Mouse (Mus musculus): Measurements from ENCODE around the gene Cd83. TPM values are rescaled to one million over a fixed set of nuclear protein-coding genes. Genes with fewer than 3 reads are reported as not detected.

Cd83 gene
- polyA plus RNA-seq, 1 experiment from 2014 or later = 14.3 TPM

- peak; percentile 58; the same call in 1 of the 2 replicates for ATAC-seq (ENCODE audit: insufficient read depth)
- peak overlapping the region; percentile 52; the same call in 1 of the 2 replicates for H3K27ac ChIP-seq (ENCODE audit: low read depth)
- H3K27me3 ChIP-seq (ENCODE audit: insufficient read depth, low read length) = no peaks in the 10 kb centered on the region
- H3K9ac ChIP-seq = no peak overlapping the region
- no peaks in the 10 kb centered on the region for H3K36me3 ChIP-seq (ENCODE audit: insufficient read depth)
- H3K4me3 ChIP-seq (ENCODE audit: low read depth, low read length) = no peak overlapping the region
- 48% methylated on average over 8 of the region's 8 CpGs for WGBS
- TF ChIP-seq CTCF (IDR thresholded peaks at IDR 0.05; ENCODE audit: low read depth) = no peak
- H3K4me1 ChIP-seq (ENCODE audit: insufficient read depth) = no peaks in the 10 kb centered on the region
- no peaks in the 10 kb centered on the region for H3K9me3 ChIP-seq (ENCODE audit: low read depth, low read length)
- H3K4me2 ChIP-seq = no peak overlapping the region
- peak; percentile 86 for DNase-seq
Measured at GRCm38 (mm10) chr13:43763995-43764579, 20.5 kb upstream of the Cd83 start.

GRCm38 (mm10) chr13:43765293-43765814, 19.2 kb upstream of the Cd83 start:
- ATAC-seq (ENCODE audit: insufficient read depth) (no peak), DNase-seq (no peak)
- no peaks in the 10 kb centered on the region for H3K4me1 ChIP-seq (ENCODE audit: insufficient read depth)
- no peaks in the 10 kb centered on the region for H3K36me3 ChIP-seq (ENCODE audit: insufficient read depth)
- H3K27ac ChIP-seq (ENCODE audit: low read depth) = no peak overlapping the region
- no peaks in the 10 kb centered on the region for H3K27me3 ChIP-seq (ENCODE audit: insufficient read depth, low read length)
- H3K4me2 ChIP-seq = no peak overlapping the region
- TF ChIP-seq CTCF (IDR thresholded peaks at IDR 0.05; ENCODE audit: low read depth) = no peak
- no peak overlapping the region for H3K4me3 ChIP-seq (ENCODE audit: low read depth, low read length)
- H3K9ac ChIP-seq = no peak overlapping the region
- H3K9me3 ChIP-seq (ENCODE audit: low read depth, low read length) = no peaks in the 10 kb centered on the region
- WGBS = 73% methylated on average over 11 of the region's 11 CpGs

GRCm38 (mm10) chr13:43766786-43767680, 17.5 kb upstream of the Cd83 start:
- DNase-seq = no peak
- TF ChIP-seq CTCF (IDR thresholded peaks at IDR 0.05; ENCODE audit: low read depth) = no peak
- no peak overlapping the region for H3K4me2 ChIP-seq
- ATAC-seq (ENCODE audit: insufficient read depth) = no peak
- no peak overlapping the region for H3K9ac ChIP-seq
- H3K27me3 ChIP-seq (ENCODE audit: insufficient read depth, low read length) = no peaks in the 10 kb centered on the region
- no peak overlapping the region for H3K27ac ChIP-seq (ENCODE audit: low read depth)
- no peaks in the 10 kb centered on the region for H3K9me3 ChIP-seq (ENCODE audit: low read depth, low read length)
- no peaks in the 10 kb centered on the region for H3K36me3 ChIP-seq (ENCODE audit: insufficient read depth)
- H3K4me3 ChIP-seq (ENCODE audit: low read depth, low read length) = no peak overlapping the region
- 82% methylated on average over 7 of the region's 7 CpGs for WGBS
- 0 out of 2 replicates have a peak, but pooled peaks cover 4% of the 10 kb centered on the region for H3K4me1 ChIP-seq (ENCODE audit: insufficient read depth)

- WGBS = 89% methylated on average over 6 of the region's 6 CpGs
- no peak overlapping the region for H3K4me3 ChIP-seq (ENCODE audit: low read depth, low read length)
- H3K27me3 ChIP-seq (ENCODE audit: insufficient read depth, low read length) = no peaks in the 10 kb centered on the region
- no peak for ATAC-seq (ENCODE audit: insufficient read depth)
- DNase-seq = no peak
- 0 out of 2 replicates have a peak, but pooled peaks cover 7% of the 10 kb centered on the region for H3K4me1 ChIP-seq (ENCODE audit: insufficient read depth)
- H3K27ac ChIP-seq (ENCODE audit: low read depth) = no peak overlapping the region
- no peaks in the 10 kb centered on the region for H3K9me3 ChIP-seq (ENCODE audit: low read depth, low read length)
- H3K9ac ChIP-seq = no peak overlapping the region
- no peak for TF ChIP-seq CTCF (IDR thresholded peaks at IDR 0.05; ENCODE audit: low read depth)
- no peak overlapping the region for H3K4me2 ChIP-seq
- H3K36me3 ChIP-seq (ENCODE audit: insufficient read depth) = no peaks in the 10 kb centered on the region
Measured at GRCm38 (mm10) chr13:43773020-43773419, 11.6 kb upstream of the Cd83 start.

GRCm38 (mm10) chr13:43773965-43774566, 10.5 kb upstream of the Cd83 start:
- H3K4me1 ChIP-seq (ENCODE audit: insufficient read depth) = peaks cover 14% of the 10 kb centered on the region; the same call in 1 of the 2 replicates
- no peaks in the 10 kb centered on the region for H3K27me3 ChIP-seq (ENCODE audit: insufficient read depth, low read length)
- no peaks in the 10 kb centered on the region for H3K9me3 ChIP-seq (ENCODE audit: low read depth, low read length)
- 42% methylated on average over 15 of the region's 15 CpGs for WGBS
- H3K36me3 ChIP-seq (ENCODE audit: insufficient read depth) = no peaks in the 10 kb centered on the region
- peak; percentile 93 for DNase-seq
- ATAC-seq (ENCODE audit: insufficient read depth) = peak; percentile 59; the same call in 1 of the 2 replicates
- no peak overlapping the region for H3K27ac ChIP-seq (ENCODE audit: low read depth)
- no peak overlapping the region for H3K9ac ChIP-seq
- no peak overlapping the region for H3K4me3 ChIP-seq (ENCODE audit: low read depth, low read length)
- peak overlapping the region; percentile 13; the same call in 1 of the 2 replicates for H3K4me2 ChIP-seq
- no peak for TF ChIP-seq CTCF (IDR thresholded peaks at IDR 0.05; ENCODE audit: low read depth)

GRCm38 (mm10) chr13:43774605-43775426, 9.8 kb upstream of the Cd83 start:
- H3K4me1 ChIP-seq (ENCODE audit: insufficient read depth) = peaks cover 14% of the 10 kb centered on the region; the same call in 1 of the 2 replicates
- ATAC-seq (ENCODE audit: insufficient read depth) = no peak
- WGBS = 65% methylated on average over 13 of the region's 13 CpGs
- DNase-seq = no peak
- H3K9me3 ChIP-seq (ENCODE audit: low read depth, low read length) = no peaks in the 10 kb centered on the region
- peak overlapping the region; percentile 13; the same call in 1 of the 2 replicates for H3K4me2 ChIP-seq
- no peaks in the 10 kb centered on the region for H3K36me3 ChIP-seq (ENCODE audit: insufficient read depth)
- H3K27ac ChIP-seq (ENCODE audit: low read depth) = no peak overlapping the region
- H3K27me3 ChIP-seq (ENCODE audit: insufficient read depth, low read length) = no peaks in the 10 kb centered on the region
- no peak overlapping the region for H3K9ac ChIP-seq
- TF ChIP-seq CTCF (IDR thresholded peaks at IDR 0.05; ENCODE audit: low read depth) = no peak
- H3K4me3 ChIP-seq (ENCODE audit: low read depth, low read length) = no peak overlapping the region

All from lung, embryonic 14.5 days (tissue).